In the genomic region with DNA sequence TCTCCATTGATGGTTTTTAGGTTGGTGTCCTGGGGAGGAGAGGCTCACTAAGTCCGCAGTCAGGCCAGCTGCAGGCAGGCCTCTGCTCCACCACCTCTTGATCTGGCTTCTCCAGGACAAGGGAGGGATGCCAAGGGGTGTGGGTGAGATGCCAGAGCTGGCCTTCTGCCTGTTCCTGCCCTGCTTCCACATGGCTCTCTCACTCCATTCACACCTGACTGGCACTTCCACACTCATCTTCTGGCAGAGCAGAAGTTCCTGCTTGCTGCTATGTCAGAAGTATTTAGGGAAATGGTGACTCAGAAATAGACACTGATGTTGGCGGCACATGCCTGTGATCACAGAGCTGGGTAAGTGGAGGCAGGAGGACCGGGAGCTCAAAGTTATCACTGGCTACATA, we compare ENCODE assay signal across 15 mouse cellular contexts. TPM values are rescaled to one million over a fixed set of nuclear protein-coding genes. Genes with fewer than 3 reads are reported as not detected.
DNase-seq lines count a peak whose midpoint lies in the region; ATAC-seq and TF ChIP-seq lines count a peak whose summit lies in the region.
"Had no signal": no experiment of that assay in that cellular context is flagged by ENCODE, and none has a peak within 500 bp of the region (broad histone marks: within the 10 kb centered on the region; RNA-seq: fewer than 3 reads in every experiment).

No protein-coding gene starts in this region.

- H3K27ac ChIP-seq in forebrain, embryonic 13.5 days: peak overlapping the region; percentile 95; the same call in 1 of the 2 replicates
- no peak overlapping the region for H3K27ac ChIP-seq in forebrain, postnatal 0 days (ENCODE audit: low read depth, low read length)
- H3K27ac ChIP-seq: liver, embryonic 13.5 days; neural tube, embryonic 12.5 days had no signal

- 89% methylated on average over 3 of the region's 3 CpGs for WGBS in forebrain, embryonic 13.5 days
- 73% methylated on average over 3 of the region's 3 CpGs for whole genome bisulfite sequencing in forebrain, postnatal 0 days

- H3K9me3 ChIP-seq in forebrain, embryonic 13.5 days (replicated peaks): no peaks in the 10 kb centered on the region
- H3K9me3 ChIP-seq in forebrain, postnatal 0 days (ENCODE audit: low read length): no peaks in the 10 kb centered on the region
- H3K9me3 ChIP-seq: G1E; liver, embryonic 13.5 days; midbrain, embryonic 12.5 days; neural tube, embryonic 12.5 days had no signal

- H3K27me3 ChIP-seq in forebrain, embryonic 13.5 days: no peaks in the 10 kb centered on the region
- no peaks in the 10 kb centered on the region for H3K27me3 ChIP-seq in forebrain, postnatal 0 days (ENCODE audit: insufficient read depth, low read length)
- H3K27me3 ChIP-seq: liver, embryonic 13.5 days had no signal

- H3K9ac ChIP-seq in forebrain, embryonic 13.5 days: no peak overlapping the region
- no peak overlapping the region for H3K9ac ChIP-seq in forebrain, postnatal 0 days
- H3K9ac ChIP-seq: liver, embryonic 13.5 days; midbrain, embryonic 12.5 days; neural tube, embryonic 12.5 days had no signal

- intact Hi-C loops in left cerebral cortex, postnatal 10 days (cut with DNase I): no loop called here

- no peak for ATAC-seq in forebrain, embryonic 13.5 days
- ATAC-seq in forebrain, postnatal 0 days: no peak

- H3K4me3 ChIP-seq in forebrain, embryonic 13.5 days: no peak overlapping the region
- no peak overlapping the region for H3K4me3 ChIP-seq in forebrain, postnatal 0 days (ENCODE audit: low read depth, low read length)
- H3K4me3 ChIP-seq: liver, embryonic 13.5 days; midbrain, embryonic 12.5 days; neural tube, embryonic 12.5 days had no signal

- no peak overlapping the region for H3K4me2 ChIP-seq in forebrain, embryonic 13.5 days
- H3K4me2 ChIP-seq in forebrain, postnatal 0 days (ENCODE audit: low read depth): no peak overlapping the region
- H3K4me2 ChIP-seq: liver, embryonic 13.5 days; midbrain, embryonic 12.5 days; neural tube, embryonic 12.5 days had no signal

- no peaks in the 10 kb centered on the region for H3K36me3 ChIP-seq in forebrain, embryonic 13.5 days (ENCODE audit: poor library complexity, severe bottlenecking)
- no peaks in the 10 kb centered on the region for H3K36me3 ChIP-seq in forebrain, postnatal 0 days (ENCODE audit: insufficient read depth)
- H3K36me3 ChIP-seq: G1E; liver, embryonic 13.5 days; midbrain, embryonic 12.5 days; neural tube, embryonic 12.5 days had no signal

- H3K4me1 ChIP-seq in forebrain, embryonic 13.5 days: peaks cover 72% of the 10 kb centered on the region
- peaks cover 15% of the 10 kb centered on the region; the same call in 1 of the 2 replicates for H3K4me1 ChIP-seq in forebrain, postnatal 0 days (ENCODE audit: insufficient read depth)
- H3K4me1 ChIP-seq: liver, embryonic 13.5 days had no signal

- no peak for TF ChIP-seq CTCF in forebrain, postnatal 0 days (IDR thresholded peaks at IDR 0.05; ENCODE audit: low read depth)

- DNase-seq in forebrain, postnatal 0 days: no peak
- DNase-seq in left cerebral cortex, adult 11 months (ENCODE audit: low spot score): peak; percentile 35
- no peak for DNase-seq in left cerebral cortex, postnatal 10 days (ENCODE audit: extremely low spot score in 1 of 2, low spot score in 2 of 2)
- DNase-seq in cerebellum, adult 8-10 months: peak; percentile 76
- peak; percentile 46 to 49 for DNase-seq in left cerebral cortex, adult 9 months (ENCODE audit: low spot score in 2 of 2)
- no peak for DNase-seq in retina, embryonic 14.5 days (ENCODE audit: low spot score)
- DNase-seq in embryo, embryonic 11 days: no peak
- DNase-seq: heart, adult 11 months; kidney, postnatal 14 days; liver, embryonic 13.5 days; lung, postnatal 10 days had no signal

RNA-seq across cellular contexts. Expression of a gene that starts 4.0 kb away (rescaled TPM):
- polyA plus RNA-seq in forebrain, embryonic 13.5 days (2015; fragmentation: Nextera tagmentation; extraction: Ambion mirVana): 7.1 and 7.7 TPM in 2 replicates
- 13.9 and 16.2 TPM in 2 replicates for total RNA-seq in forebrain, postnatal 0 days (2014; rRNA removed)
- polyA plus RNA-seq in forebrain, postnatal 0 days (2015; fragmentation: Nextera tagmentation; extraction: Ambion mirVana): 9.6 and 11.0 TPM in 2 replicates
- 10 to 100 TPM in 1 of 2 experiments, 1 to 10 TPM in 1; 10.0 to 10.9 TPM for total RNA-seq in left cerebral cortex, postnatal 10 days (2021)
- polyA plus RNA-seq: G1E had no signal

RNA-seq across cellular contexts. Expression of a gene that starts 51.1 kb away (rescaled TPM):
- polyA plus RNA-seq in forebrain, embryonic 13.5 days (2015; fragmentation: Nextera tagmentation; extraction: Ambion mirVana): 1.1 and 1.8 TPM in 2 replicates
- total RNA-seq in forebrain, postnatal 0 days (2014; rRNA removed): 0.38 and 3.0 TPM in 2 replicates
- 1.1 and 1.5 TPM in 2 replicates for polyA plus RNA-seq in forebrain, postnatal 0 days (2015; fragmentation: Nextera tagmentation; extraction: Ambion mirVana)
- under 1 TPM; 0.43 to 0.47 TPM for total RNA-seq in left cerebral cortex, postnatal 10 days (2021)
- polyA plus RNA-seq: G1E; liver, embryonic 13.5 days had no signal

Comparison
In these comparisons a context has a peak if more than half of its experiments do, and no peak if none do; other contexts are left out.
1. DNase-seq: peak in left cerebral cortex, adult 11 months (single experiment), cerebellum, adult 8-10 months (single experiment) and left cerebral cortex, adult 9 months (2 of 2); none in forebrain, postnatal 0 days (single experiment), left cerebral cortex, postnatal 10 days (0 of 2), retina, embryonic 14.5 days (single experiment) and embryo, embryonic 11 days (single experiment).